Mouse (Mus musculus): Measurements from ENCODE around the gene Tead2.

Gene Tead2

GRCm38 (mm10) chr7:45259281-45259680 lies 43.7 kb downstream of the Tead2 start:
- no peak for DNase-seq (ENCODE audit: low spot score)

- no peak for DNase-seq (ENCODE audit: low spot score)
Measured at GRCm38 (mm10) chr7:45262266-45262665, 46.7 kb downstream of the Tead2 start.

- no peak for DNase-seq (ENCODE audit: low spot score)
Measured at GRCm38 (mm10) chr7:45263006-45263607, 47.6 kb downstream of the Tead2 start.

- no peak for DNase-seq (ENCODE audit: low spot score)
Measured at GRCm38 (mm10) chr7:45264348-45264747, 48.8 kb downstream of the Tead2 start.

GRCm38 (mm10) chr7:45265518-45265917 lies 50.0 kb downstream of the Tead2 start:
- no peak for DNase-seq (ENCODE audit: low spot score)

GRCm38 (mm10) chr7:45272786-45273412 lies 57.3 kb downstream of the Tead2 start:
- no peak for DNase-seq (ENCODE audit: low spot score)

- DNase-seq (ENCODE audit: low spot score) = no peak
Measured at GRCm38 (mm10) chr7:45273672-45274071, 58.1 kb downstream of the Tead2 start.

GRCm38 (mm10) chr7:45277136-45277760 lies 61.7 kb downstream of the Tead2 start, which contains the start of gene Slc6a21:
Gene Slc6a21, plus strand, starts transcription at chr7:45277513.
- peak; percentile 71 for DNase-seq (ENCODE audit: low spot score)
